17 mouse cellular contexts compared by ENCODE assay signal in genomic region chr12:32280309-32280708, GRCm38 (mm10).
DNase-seq lines count a peak whose midpoint lies in the region; ATAC-seq and TF ChIP-seq lines count a peak whose summit lies in the region.
"Had no signal": no experiment of that assay in that cellular context is flagged by ENCODE, and none has a peak within 500 bp of the region (broad histone marks: within the 10 kb centered on the region; RNA-seq: fewer than 3 reads in every experiment).

No protein-coding gene starts in this region.

- no peak overlapping the region for H3K27ac ChIP-seq in heart, postnatal 0 days (ENCODE audit: low read depth)
- H3K27ac ChIP-seq: embryonic facial prominence, embryonic 10.5 days; embryonic facial prominence, embryonic 12.5 days; forebrain, embryonic 13.5 days; forebrain, embryonic 15.5 days had no signal

- TF ChIP-seq CTCF in heart, postnatal 0 days (IDR thresholded peaks at IDR 0.05; ENCODE audit: low read depth), result no peak

- WGBS in heart, postnatal 0 days, result 12% methylated on average over 2 of the region's 2 CpGs

- 0 out of 2 replicates have a peak, but pooled peaks have one; percentile 20 for ATAC-seq in heart, postnatal 0 days (ENCODE audit: insufficient read depth, low read depth)
- ATAC-seq: forebrain, embryonic 13.5 days; forebrain, embryonic 15.5 days had no signal

- TF ChIP-seq EP300 in heart, postnatal 0 days (IDR thresholded peaks at IDR 0.05; ENCODE audit: low read depth), result no peak

- H3K4me2 ChIP-seq in heart, postnatal 0 days (ENCODE audit: low read depth, low read length), result no peak overlapping the region
- H3K4me2 ChIP-seq: embryonic facial prominence, embryonic 12.5 days; forebrain, embryonic 13.5 days; forebrain, embryonic 15.5 days had no signal

- DNase-seq in cerebellum, postnatal 14 days, result peak; percentile 14 to 25
- DNase-seq in cerebellum, adult 11-12 months, result no peak
- no peak for DNase-seq in heart, postnatal 0 days (ENCODE audit: low spot score)
- no peak for DNase-seq in heart, postnatal 25 days (ENCODE audit: low spot score)
- DNase-seq in left cerebral cortex, postnatal 4 days, result peak; percentile 25
- no peak for DNase-seq in left cerebral cortex, adult 18-20 months (ENCODE audit: low spot score in 2 of 2)
- DNase-seq in kidney, adult 8-10 months, result no peak
- DNase-seq: adrenal gland, adult 2 months; adrenal gland, postnatal 10 days; adrenal gland, postnatal 25 days; cerebellum, adult 2 months; cerebellum, adult 9-10 months; forebrain, postnatal 0 days had no signal

- H3K9me3 ChIP-seq in heart, postnatal 0 days (replicated peaks; ENCODE audit: control insufficient read depth, low read length), result no peaks in the 10 kb centered on the region
- H3K9me3 ChIP-seq: embryonic facial prominence, embryonic 10.5 days; embryonic facial prominence, embryonic 12.5 days; forebrain, embryonic 13.5 days; forebrain, embryonic 15.5 days had no signal

- intact Hi-C loops in heart, postnatal 25 days (cut with DNase I), result no loop called here
- intact Hi-C loops in left cerebral cortex, postnatal 4 days (cut with DNase I), result no loop called here

- H3K36me3 ChIP-seq in heart, postnatal 0 days (replicated peaks; ENCODE audit: control insufficient read depth, insufficient read depth, low read length), result no peaks in the 10 kb centered on the region
- H3K36me3 ChIP-seq: embryonic facial prominence, embryonic 10.5 days; embryonic facial prominence, embryonic 12.5 days; forebrain, embryonic 15.5 days had no signal

- H3K9ac ChIP-seq in heart, postnatal 0 days (replicated peaks; ENCODE audit: low read depth, low read length), result no peak overlapping the region
- H3K9ac ChIP-seq: embryonic facial prominence, embryonic 12.5 days; forebrain, embryonic 13.5 days; forebrain, embryonic 15.5 days; forebrain, postnatal 0 days had no signal

- no peak overlapping the region for H3K4me3 ChIP-seq in heart, postnatal 0 days (ENCODE audit: low read depth, low read length)
- H3K4me3 ChIP-seq: embryonic facial prominence, embryonic 10.5 days; embryonic facial prominence, embryonic 12.5 days; forebrain, embryonic 13.5 days; forebrain, embryonic 15.5 days had no signal

- H3K4me1 ChIP-seq in heart, postnatal 0 days (ENCODE audit: control insufficient read depth, insufficient read depth), result peaks cover 6% of the 10 kb centered on the region; the same call in 1 of the 2 replicates
- H3K4me1 ChIP-seq: forebrain, embryonic 13.5 days; forebrain, embryonic 15.5 days had no signal

- H3K27me3 ChIP-seq in heart, postnatal 0 days (ENCODE audit: control insufficient read depth, insufficient read depth, low read length), result no peaks in the 10 kb centered on the region
- H3K27me3 ChIP-seq: embryonic facial prominence, embryonic 12.5 days; forebrain, embryonic 13.5 days; forebrain, embryonic 15.5 days had no signal

Comparison
In these comparisons a context has a peak if more than half of its experiments do, and no peak if none do; other contexts are left out.
1. DNase-seq: peak in cerebellum, postnatal 14 days (2 of 2) and left cerebral cortex, postnatal 4 days (single experiment); none in cerebellum, adult 11-12 months (single experiment), heart, postnatal 0 days (single experiment), heart, postnatal 25 days (single experiment), left cerebral cortex, adult 18-20 months (0 of 2) and kidney, adult 8-10 months (0 of 2).